Mouse (Mus musculus) heart, embryonic 12.5 days (tissue): Measurements from ENCODE around the gene Rpl7a. TPM values are rescaled to one million over a fixed set of nuclear protein-coding genes. Genes with fewer than 3 reads are reported as not detected.

Experiments used
- polyA plus RNA-seq: library from polyadenylated mRNA; unstranded; fragments of >200 nt; fragmentation: Nextera tagmentation; extraction: Ambion mirVana; gene quantifications from 2 replicates; pipeline ENCODE4 v1.2.1, GENCODE M21; 2016

The Rpl7a gene
- polyA plus RNA-seq, 1 experiment from 2014 or later = 333 TPM

Other genes starting within 250 kb of the Rpl7a start
- gene Lcn4, start 239.5 kb upstream of the Rpl7a start, polyA plus RNA-seq = not detected in 2 replicates
- gene Abo, start 45.8 kb upstream of the Rpl7a start, polyA plus RNA-seq = not detected in 2 replicates
- 16.0 and 18.6 TPM in 2 replicates for gene Surf6, start 7.9 kb upstream of the Rpl7a start, polyA plus RNA-seq
- gene Med22, start 87 bp upstream of the Rpl7a start, polyA plus RNA-seq = 38.4 and 38.9 TPM in 2 replicates
- 30.5 and 31.4 TPM in 2 replicates for gene Surf2, start 5.6 kb downstream of the Rpl7a start, polyA plus RNA-seq
- 39.2 and 40.5 TPM in 2 replicates for gene Surf1, start 5.8 kb downstream of the Rpl7a start, polyA plus RNA-seq
- 202 and 205 TPM in 2 replicates for gene Surf4, start 23.2 kb downstream of the Rpl7a start, polyA plus RNA-seq
- gene Stkld1, start 23.3 kb downstream of the Rpl7a start, polyA plus RNA-seq = 0.19 and 0.20 TPM in 2 replicates
- gene Rexo4, start 53.6 kb downstream of the Rpl7a start, polyA plus RNA-seq = 27.7 and 29.6 TPM in 2 replicates
- gene Adamts13, start 62.7 kb downstream of the Rpl7a start, polyA plus RNA-seq = not detected in 2 replicates
- gene Cacfd1, start 99.2 kb downstream of the Rpl7a start, polyA plus RNA-seq = 40.0 and 41.6 TPM in 2 replicates
- 0.10 and 0.47 TPM in 2 replicates for gene Slc2a6, start 117.2 kb downstream of the Rpl7a start, polyA plus RNA-seq
- gene Mymk, start 161.4 kb downstream of the Rpl7a start, polyA plus RNA-seq = 0.17 and 0.18 TPM in 2 replicates
- 10.9 and 12.2 TPM in 2 replicates for gene Adamtsl2, start 168.6 kb downstream of the Rpl7a start, polyA plus RNA-seq
- gene Fam163b, start 231.7 kb downstream of the Rpl7a start, polyA plus RNA-seq = 0.50 and 0.56 TPM in 2 replicates